Mouse (Mus musculus): ENCODE measurements around the gene Gm13088.
"Not testable (repeated sequence)": the region's sequence is repeated elsewhere in the genome, so short reads cannot be mapped to it uniquely, and the experiment has no call there.

Gm13088 gene

DNA sequence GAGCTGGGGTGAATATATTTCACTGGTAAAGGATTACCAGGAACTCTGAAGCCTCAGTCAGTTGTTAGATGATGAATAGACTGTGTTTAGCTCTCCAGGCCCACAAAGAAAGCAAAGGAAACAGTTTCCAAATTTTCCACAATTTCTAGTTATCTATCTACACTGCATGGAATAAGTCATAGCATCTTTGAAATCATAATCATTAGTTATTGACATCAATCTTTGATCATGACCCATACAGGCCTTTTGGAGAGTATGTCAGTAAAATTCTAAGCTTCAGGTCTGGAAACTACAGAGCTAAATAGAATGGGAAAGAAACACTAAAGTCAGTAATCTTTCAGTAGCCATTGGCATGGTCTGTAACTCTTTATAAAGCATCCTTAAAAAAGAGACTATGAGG lies at the start of gene Gm13088:
Gm13088 (minus strand) TSS at position 101 of the 400 bp plus-strand sequence.
- DNase-seq (ENCODE audit: low spot score): not testable (repeated sequence)

DNA sequence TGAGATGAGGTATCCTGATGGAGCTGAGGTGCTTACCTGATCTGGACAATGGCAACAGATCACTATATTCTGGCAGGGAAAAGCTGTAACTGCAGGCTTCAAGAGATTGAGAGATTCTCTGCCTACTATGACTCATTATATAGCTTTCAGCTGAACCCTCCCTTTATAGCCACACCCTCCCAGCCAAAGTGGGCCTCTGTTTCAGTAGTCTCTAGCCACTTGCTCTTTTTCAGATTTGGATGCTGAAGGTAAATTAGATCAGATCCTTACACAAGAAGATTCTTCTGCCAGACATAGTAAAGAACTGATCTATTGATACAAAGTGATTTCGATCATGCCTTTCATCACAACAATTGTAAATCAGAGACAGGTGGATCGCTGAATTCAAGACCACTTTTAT lies 45.6 kb upstream of the Gm13088 start, which contains the start of gene Gm13089:
Gm13089 (minus strand) TSS at position 101 of the 400 bp plus-strand sequence.
- no peak for DNase-seq (ENCODE audit: low spot score)

DNA sequence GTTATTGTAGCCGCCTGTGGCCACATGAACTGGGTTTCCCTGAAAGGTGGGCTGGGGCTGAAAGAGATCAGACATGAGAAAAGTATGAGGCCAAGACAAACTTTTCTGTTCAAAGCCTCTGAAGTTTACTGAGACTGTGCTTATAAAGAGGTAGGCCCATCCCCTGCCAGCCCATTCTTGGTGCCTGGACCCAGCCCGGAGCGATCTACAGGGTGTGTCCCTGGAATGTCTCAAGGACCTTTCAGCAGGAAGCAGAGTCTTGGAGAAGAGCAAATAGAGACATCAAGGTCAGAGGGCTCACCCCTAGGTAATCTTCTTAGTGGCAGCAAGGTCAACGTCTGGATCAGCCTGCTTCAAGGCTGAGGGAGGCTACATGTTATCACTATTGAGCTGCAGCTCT lies 38.9 kb downstream of the Gm13088 start:
- not testable (repeated sequence) for DNase-seq (ENCODE audit: low spot score)

DNA sequence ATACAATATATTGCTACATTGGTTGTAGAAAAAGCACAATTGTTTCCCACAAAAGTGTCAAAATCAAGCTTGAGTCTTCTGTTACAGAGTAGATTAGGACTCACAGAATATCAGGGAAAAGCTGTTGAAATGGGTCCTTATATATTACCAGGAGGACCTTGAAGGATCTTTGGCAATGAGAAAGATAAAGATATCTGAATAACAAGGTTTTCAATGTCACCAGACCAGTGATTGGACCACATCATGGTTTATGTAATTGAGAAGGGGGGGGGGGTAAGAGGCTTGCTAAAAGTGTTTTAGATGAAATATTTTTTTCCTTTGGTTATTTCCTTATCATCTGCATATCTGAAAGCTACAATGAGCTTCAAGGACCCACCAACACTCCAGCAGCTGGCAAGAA lies 42.3 kb downstream of the Gm13088 start, which contains the start of gene Gm13083:
Gm13083 (plus strand) TSS at position 301 of the 400 bp plus-strand sequence.
- DNase-seq (ENCODE audit: low spot score): not testable (repeated sequence)

DNA sequence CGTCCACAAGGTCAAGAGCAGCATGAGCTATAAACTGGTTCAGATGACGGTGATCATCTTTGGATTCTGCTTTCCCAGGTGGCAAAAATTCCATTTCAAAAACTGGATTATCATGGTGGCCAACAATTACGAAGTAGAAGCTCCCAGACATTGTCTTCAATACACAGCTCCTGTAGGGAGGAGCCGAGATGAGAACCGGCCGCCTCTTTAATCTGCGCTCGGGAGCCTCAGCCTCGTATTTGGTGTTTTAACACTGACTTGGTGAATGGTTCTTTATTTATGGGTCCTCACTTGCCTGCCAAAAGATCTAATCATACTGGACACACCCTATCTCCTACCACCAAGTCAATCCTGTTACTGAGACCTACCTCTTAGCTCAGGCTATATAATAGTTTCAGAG lies 45.1 kb downstream of the Gm13088 start:
- not testable (repeated sequence) for DNase-seq (ENCODE audit: low spot score)
